Mouse (Mus musculus): ENCODE data around the gene Pramel7.
"Not testable (repeated sequence)": the region's sequence is repeated elsewhere in the genome, so short reads cannot be mapped to it uniquely, and the experiment has no call there.

Gene Pramel7

GRCm38 (mm10) chr2:87496993-87497392 lies at the start of gene Pramel7:
Pramel7 (minus strand) TSS chr2:87497093.
- not testable (repeated sequence) for DNase-seq (ENCODE audit: low read depth in 2 of 2, low spot score in 2 of 2)

- no peak for DNase-seq (ENCODE audit: low read depth in 2 of 2, low spot score in 2 of 2)
Observed at GRCm38 (mm10) chr2:87545442-87545841, 48.5 kb upstream of the Pramel7 start, which contains the start of gene Olfr1128. Olfr1128 (minus strand) TSS chr2:87545542.

- no peak for DNase-seq (ENCODE audit: low read depth in 2 of 2, low spot score in 2 of 2)
Observed at GRCm38 (mm10) chr2:87534826-87535225, 37.9 kb upstream of the Pramel7 start.

- DNase-seq (ENCODE audit: low read depth in 2 of 2, low spot score in 2 of 2): no peak
Observed at GRCm38 (mm10) chr2:87531496-87531895, 34.6 kb upstream of the Pramel7 start, which contains the start of gene Olfr153. Olfr153 (plus strand) TSS chr2:87531796.

- not testable (repeated sequence) for DNase-seq (ENCODE audit: low read depth in 2 of 2, low spot score in 2 of 2)
Observed at GRCm38 (mm10) chr2:87525899-87526616, 29.2 kb upstream of the Pramel7 start.

- DNase-seq (ENCODE audit: low read depth in 2 of 2, low spot score in 2 of 2): no peak
Observed at GRCm38 (mm10) chr2:87520651-87521050, 23.8 kb upstream of the Pramel7 start.

GRCm38 (mm10) chr2:87516581-87516980 lies 19.7 kb upstream of the Pramel7 start:
- no peak for DNase-seq (ENCODE audit: low read depth in 2 of 2, low spot score in 2 of 2)

- DNase-seq (ENCODE audit: low read depth in 2 of 2, low spot score in 2 of 2): no peak
Observed at GRCm38 (mm10) chr2:87515457-87516060, 18.7 kb upstream of the Pramel7 start.

GRCm38 (mm10) chr2:87515046-87515445 lies 18.2 kb upstream of the Pramel7 start:
- DNase-seq (ENCODE audit: low read depth in 2 of 2, low spot score in 2 of 2): no peak

GRCm38 (mm10) chr2:87506265-87506664 lies 9.4 kb upstream of the Pramel7 start, which contains the start of gene Pramel6:
Pramel6 (plus strand) TSS chr2:87506565.
- no peak for DNase-seq (ENCODE audit: low read depth in 2 of 2, low spot score in 2 of 2)

- no peak for DNase-seq (ENCODE audit: low read depth in 2 of 2, low spot score in 2 of 2)
Observed at GRCm38 (mm10) chr2:87482276-87482675, 14.6 kb downstream of the Pramel7 start.

- DNase-seq (ENCODE audit: low read depth in 2 of 2, low spot score in 2 of 2): no peak
Observed at GRCm38 (mm10) chr2:87481158-87481557, 15.7 kb downstream of the Pramel7 start.

- no peak for DNase-seq (ENCODE audit: low read depth in 2 of 2, low spot score in 2 of 2)
Observed at GRCm38 (mm10) chr2:87480207-87480606, 16.7 kb downstream of the Pramel7 start.

GRCm38 (mm10) chr2:87461769-87462168 lies 35.1 kb downstream of the Pramel7 start:
- no peak for DNase-seq (ENCODE audit: low read depth in 2 of 2, low spot score in 2 of 2)

- no peak for DNase-seq (ENCODE audit: low read depth in 2 of 2, low spot score in 2 of 2)
Observed at GRCm38 (mm10) chr2:87453662-87454061, 43.2 kb downstream of the Pramel7 start, which contains the start of gene Olfr1126. Olfr1126 (plus strand) TSS chr2:87453962.
